In genomic region chr7:28384162-28384561, GRCm38 (mm10) we compare ENCODE assay signal across 15 mouse cellular contexts. TPM values are rescaled to one million over a fixed set of nuclear protein-coding genes. Genes with fewer than 3 reads are reported as not detected.
A peak's percentile ranks its signal among the peaks of the same experiment; 100 is the strongest.
DNase-seq lines count a peak whose midpoint lies in the region; TF ChIP-seq lines count a peak whose summit lies in the region.
"Had no signal": no experiment of that assay in that cellular context is flagged by ENCODE, and none has a peak within 500 bp of the region (broad histone marks: within the 10 kb centered on the region; RNA-seq: fewer than 3 reads in every experiment).

No protein-coding gene starts in this region.

- peak overlapping the region; percentile 94 for H3K27ac ChIP-seq in gastrocnemius, adult 2 months
- H3K27ac ChIP-seq in spleen, adult 2 months (ENCODE audit: insufficient read depth, low read length), result peak overlapping the region; percentile 97

- peaks cover 35% of the 10 kb centered on the region for H3K4me1 ChIP-seq in spleen, adult 2 months (ENCODE audit: control insufficient read depth, insufficient read depth, insufficient read length)

- DNase-seq in gastrocnemius, adult 2 months, result no peak
- DNase-seq in gastrocnemius, postnatal 4 days (ENCODE audit: low spot score in 2 of 2), result no peak
- DNase-seq in spleen, adult 2 months (ENCODE audit: low read depth in 1 of 2, low spot score in 2 of 2), result peak; percentile 47 to 56
- DNase-seq in spleen, adult 12 weeks (ENCODE audit: low spot score), result no peak
- DNase-seq in naive thymus-derived CD4-positive, alpha-beta T cell, adult 2 months (ENCODE audit: low read depth), result peak; percentile 64
- DNase-seq in thymus, postnatal 4 days, result peak; percentile 76
- no peak for DNase-seq in right cerebral cortex, adult 2 months (ENCODE audit: low spot score in 2 of 2)
- no peak for DNase-seq in right cerebral cortex, postnatal 25 days
- DNase-seq: adrenal gland, adult 8-10 months; cerebellum, adult 11 months; heart, postnatal 14 days; kidney, adult 8-10 months; layer of hippocampus, adult 9-11 months; midbrain, embryonic 14.5 days had no signal

- no peak for TF ChIP-seq CTCF in gastrocnemius, adult 2 months (IDR thresholded peaks at IDR 0.05)
- TF ChIP-seq CTCF in spleen, adult 2 months (IDR thresholded peaks at IDR 0.05; ENCODE audit: extremely low read depth, insufficient read depth, insufficient read length, insufficient replicate concordance), result no peak

- no peaks in the 10 kb centered on the region for H3K27me3 ChIP-seq in spleen, adult 2 months (ENCODE audit: control insufficient read depth, insufficient read depth, low read length)
- H3K27me3 ChIP-seq: Patski had no signal

- H3K4me3 ChIP-seq in gastrocnemius, adult 2 months, result no peak overlapping the region
- H3K4me3 ChIP-seq in spleen, adult 2 months (ENCODE audit: extremely low read depth, insufficient read depth, insufficient read length), result no peak overlapping the region

- intact Hi-C loops in gastrocnemius, adult 2 months (cut with DNase I), result no loop called here

- H3K36me3 ChIP-seq in spleen, adult 2 months (ENCODE audit: control insufficient read depth, insufficient read depth, low read length), result peaks cover 2% of the 10 kb centered on the region

- no peak; the same call in 1 of the 2 replicates for TF ChIP-seq POLR2A in spleen, adult 2 months (IDR thresholded peaks at IDR 0.05; ENCODE audit: low read depth, low read length)

- 25% methylated on average over 6 of the region's 6 CpGs for WGBS in spleen, adult 2 months

RNA-seq across cellular contexts. Expression of gene Zfp36, which starts 4.1 kb away (rescaled TPM):
- 10 to 100 TPM; 10.0 to 36.7 TPM for total RNA-seq in gastrocnemius, adult 2 months (2021)
- 1 to 10 TPM; 8.5 to 9.9 TPM for total RNA-seq in gastrocnemius, postnatal 4 days (2021)
- polyA plus RNA-seq in spleen, adult 2 months (2012; rRNA removed), result 106 and 138 TPM in 2 replicates

RNA-seq across cellular contexts. Expression of gene Med29, which starts 8.3 kb away (rescaled TPM):
- total RNA-seq in gastrocnemius, adult 2 months (2021), result 10 to 100 TPM; 22.1 to 28.3 TPM
- 10 to 100 TPM; 23.7 to 25.1 TPM for total RNA-seq in gastrocnemius, postnatal 4 days (2021)
- polyA plus RNA-seq in spleen, adult 2 months (2012; rRNA removed), result 26.6 and 31.5 TPM in 2 replicates

RNA-seq across cellular contexts. Expression of gene Paf1, which starts 8.6 kb away (rescaled TPM):
- total RNA-seq in gastrocnemius, adult 2 months (2021), result 10 to 100 TPM; 31.0 to 35.0 TPM
- 10 to 100 TPM; 41.2 to 55.6 TPM for total RNA-seq in gastrocnemius, postnatal 4 days (2021)
- polyA plus RNA-seq in spleen, adult 2 months (2012; rRNA removed), result 85.1 and 88.6 TPM in 2 replicates

RNA-seq across cellular contexts. Expression of gene Plekhg2, which starts 11.8 kb away (rescaled TPM):
- 1 to 10 TPM; 4.0 to 7.5 TPM for total RNA-seq in gastrocnemius, adult 2 months (2021)
- 10 to 100 TPM; 41.9 to 42.8 TPM for total RNA-seq in gastrocnemius, postnatal 4 days (2021)
- 64.0 and 66.4 TPM in 2 replicates for polyA plus RNA-seq in spleen, adult 2 months (2012; rRNA removed)

RNA-seq across cellular contexts. Expression of gene Rps16, which starts 33.7 kb away (rescaled TPM):
- total RNA-seq in gastrocnemius, adult 2 months (2021), result 100 to 1,000 TPM; 373 to 449 TPM
- 1,000 to 10,000 TPM; 1,034 to 1,195 TPM for total RNA-seq in gastrocnemius, postnatal 4 days (2021)
- 1,505 and 1,761 TPM in 2 replicates for polyA plus RNA-seq in spleen, adult 2 months (2012; rRNA removed)

Comparison
In these comparisons a context has a peak if more than half of its experiments do, and no peak if none do; other contexts are left out.
1. DNase-seq: peak in spleen, adult 2 months (2 of 2), naive thymus-derived CD4-positive, alpha-beta T cell, adult 2 months (single experiment) and thymus, postnatal 4 days (single experiment); none in gastrocnemius, adult 2 months (single experiment), gastrocnemius, postnatal 4 days (0 of 2), spleen, adult 12 weeks (single experiment), right cerebral cortex, adult 2 months (0 of 2) and right cerebral cortex, postnatal 25 days (single experiment).